Mouse (Mus musculus): ENCODE measurements at regions not wholly inside any gene's neighbourhood (a gene's known extent, or its start where the extent isn't known, plus 50 kb on each side); places are given as distances from the start of the nearest gene placed in this dataset.

GRCm38 (mm10) chr5:47795273-47795672 is 187.7 kb upstream of the Slit2 start:
- WGBS, result 45% methylated on average over 3 of the region's 3 CpGs

GRCm38 (mm10) chr5:47820936-47821335 is 162.0 kb upstream of the Slit2 start:
- no peaks in the 10 kb centered on the region for H3K27me3 ChIP-seq (ENCODE audit: insufficient read depth, poor library complexity, severe bottlenecking)
- WGBS, result 76% methylated on average over 1 of the region's 1 CpGs

More at GRCm38 (mm10) chr5:47795273-47795672, 187.7 kb upstream of the Slit2 start:
- Histone ChIP-seq H3K36me3 (no peaks in the 10 kb centered on the region), H3K27me3 (ENCODE audit: insufficient read depth, poor library complexity, severe bottlenecking) (no peaks in the 10 kb centered on the region), H3K4me1 (no peaks in the 10 kb centered on the region), H3K27ac (no peak overlapping the region), H3K4me3 (no peak overlapping the region), H3K9me3 (no peaks in the 10 kb centered on the region)
- no peak for DNase-seq (ENCODE audit: low spot score)

GRCm38 (mm10) chr5:47837998-47838397 is 144.9 kb upstream of the Slit2 start:
- H3K27me3 ChIP-seq (ENCODE audit: insufficient read depth, poor library complexity, severe bottlenecking), result no peaks in the 10 kb centered on the region
- no peak for DNase-seq (ENCODE audit: low spot score)
- no peaks in the 10 kb centered on the region for H3K4me1 ChIP-seq
- no peaks in the 10 kb centered on the region for H3K36me3 ChIP-seq
- H3K4me3 ChIP-seq, result no peak overlapping the region
- peaks cover 3% of the 10 kb centered on the region; the same call in 1 of the 2 replicates for H3K9me3 ChIP-seq
- H3K27ac ChIP-seq, result no peak overlapping the region
- whole genome bisulfite sequencing, result 88% methylated on average over 3 of the region's 3 CpGs

More at GRCm38 (mm10) chr5:47820936-47821335, 162.0 kb upstream of the Slit2 start:
- no peak overlapping the region for H3K4me3 ChIP-seq
- H3K36me3 ChIP-seq, result no peaks in the 10 kb centered on the region
- no peak for DNase-seq (ENCODE audit: low spot score)
- H3K9me3 ChIP-seq, result no peaks in the 10 kb centered on the region
- H3K4me1 ChIP-seq, result no peaks in the 10 kb centered on the region
- H3K27ac ChIP-seq, result no peak overlapping the region

DNA sequence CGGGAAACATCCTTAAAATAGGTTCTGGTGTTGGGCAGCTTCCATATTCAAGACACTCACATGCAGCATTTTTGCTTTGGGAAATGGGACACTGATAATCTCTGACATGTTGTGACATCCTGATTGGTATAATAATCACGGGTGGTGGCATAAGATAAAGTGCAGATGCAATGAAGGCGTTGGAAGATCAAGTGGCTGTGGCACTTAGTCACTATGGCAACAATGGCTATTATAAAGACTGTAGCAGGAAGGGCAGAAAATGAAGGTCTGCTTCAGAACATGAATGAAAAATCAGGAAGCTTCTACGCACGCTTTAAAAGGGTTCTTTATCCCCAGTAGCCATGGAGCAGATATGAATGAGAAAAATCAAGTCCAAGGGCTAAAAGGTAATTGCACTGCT is 113.2 kb upstream of the Slit2 start:
- H3K36me3 ChIP-seq, result no peaks in the 10 kb centered on the region
- no peak overlapping the region for H3K4me3 ChIP-seq
- 26% methylated on average over 5 of the region's 5 CpGs for WGBS
- H3K27me3 ChIP-seq (ENCODE audit: insufficient read depth, poor library complexity, severe bottlenecking), result no peaks in the 10 kb centered on the region
- no peak for DNase-seq (ENCODE audit: low spot score)
- H3K9me3 ChIP-seq, result no peaks in the 10 kb centered on the region
- no peak overlapping the region for H3K27ac ChIP-seq
- no peaks in the 10 kb centered on the region for H3K4me1 ChIP-seq

All from heart, embryonic 10.5 days (tissue).